Mouse (Mus musculus) mouse embryonic stem cell (cell line): ENCODE results near the gene Ccl22.

Experiments
- in situ Hi-C, 2 experiments: fragments of 300-500 bp; cut with MboI; formaldehyde crosslinking; loops; 1 replicate in 1 of 2; 3 replicates in 1 of 2; pipeline ENCODE4 v1.14.3; 2019 to 2020; ENCODE audit warnings: low sequenced_read_pairs in 2 of 2, low pct_unique_long_range_greater_than_20kb in 1 of 2, mixed read lengths in 1 of 2; ENCODE audit not compliant: unreplicated experiment in 1 of 2

Gene Ccl22

GRCm38 (mm10) chr8:94789256-94789955 is 44.0 kb downstream of the Ccl22 start:
- in situ Hi-C loops = no loop called here

- in situ Hi-C loops = no loop called here
Measured at GRCm38 (mm10) chr8:94794368-94794767, 49.0 kb downstream of the Ccl22 start.

- in situ Hi-C loops = no loop called here
Measured at GRCm38 (mm10) chr8:94794782-94795181, 49.4 kb downstream of the Ccl22 start.

GRCm38 (mm10) chr8:94800278-94800968 is 55.0 kb downstream of the Ccl22 start:
- in situ Hi-C loops = loop anchor here in 1 of 2 experiments (5.0 kb wide), 1 partner anchor 98 kb away; no protein-coding TSS in a partner anchor
